Mouse (Mus musculus) gastrocnemius, adult 8-10 months (tissue): ENCODE measurements at regions not wholly inside any gene's neighbourhood (a gene's known extent, or its start where the extent isn't known, plus 50 kb on each side); places are given as distances from the start of the nearest gene placed in this dataset.
A peak's percentile ranks its signal among the peaks of the same experiment; 100 is the strongest.

ENCODE experiments used
- DNase-seq, 2 experiments: peaks; one replicate each; pipeline ENCODE4 v3.0.0; 2022; ENCODE audit warnings: low spot score in 2 of 2

DNA sequence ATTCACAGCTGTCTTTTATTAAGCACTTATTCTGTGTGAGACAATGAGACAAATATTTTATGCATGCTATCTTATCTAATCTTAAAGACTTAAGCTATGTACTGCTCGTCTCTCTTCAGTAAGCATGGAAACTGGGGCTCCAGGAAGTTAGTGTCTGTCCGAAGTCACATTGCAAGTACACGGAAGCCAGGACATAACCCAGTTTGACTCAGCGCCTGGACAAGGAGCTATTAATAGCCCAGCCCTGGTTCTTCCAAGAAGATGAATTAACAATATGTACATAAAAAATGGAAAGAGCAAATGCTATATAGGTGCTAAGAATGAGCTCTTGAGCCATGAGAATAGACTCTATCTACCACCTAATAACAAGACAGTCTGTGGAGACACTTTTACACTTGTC is 85.2 kb upstream of the Col24a1 start:
- peak; percentile 16 to 21 for DNase-seq

DNA sequence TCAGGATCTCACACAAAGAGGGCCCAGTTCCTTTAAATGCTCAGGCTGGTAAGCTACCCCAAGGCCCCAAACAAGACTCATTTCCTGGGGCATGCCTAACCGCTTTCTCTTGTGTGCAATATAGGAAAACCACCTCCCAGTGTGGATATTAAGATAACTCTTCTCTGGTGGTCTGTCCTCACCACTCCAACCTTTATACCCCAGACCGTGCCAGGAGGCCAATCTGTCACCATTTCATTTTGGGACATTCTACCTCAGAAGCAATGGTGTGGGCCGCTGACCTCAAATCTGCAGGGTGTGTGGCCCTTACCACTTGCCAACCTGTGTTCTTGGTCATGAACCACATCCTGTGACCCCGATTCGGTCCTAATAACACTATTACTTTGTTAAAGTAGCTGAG is 82.1 kb upstream of the Col24a1 start:
- no peak for DNase-seq

DNA sequence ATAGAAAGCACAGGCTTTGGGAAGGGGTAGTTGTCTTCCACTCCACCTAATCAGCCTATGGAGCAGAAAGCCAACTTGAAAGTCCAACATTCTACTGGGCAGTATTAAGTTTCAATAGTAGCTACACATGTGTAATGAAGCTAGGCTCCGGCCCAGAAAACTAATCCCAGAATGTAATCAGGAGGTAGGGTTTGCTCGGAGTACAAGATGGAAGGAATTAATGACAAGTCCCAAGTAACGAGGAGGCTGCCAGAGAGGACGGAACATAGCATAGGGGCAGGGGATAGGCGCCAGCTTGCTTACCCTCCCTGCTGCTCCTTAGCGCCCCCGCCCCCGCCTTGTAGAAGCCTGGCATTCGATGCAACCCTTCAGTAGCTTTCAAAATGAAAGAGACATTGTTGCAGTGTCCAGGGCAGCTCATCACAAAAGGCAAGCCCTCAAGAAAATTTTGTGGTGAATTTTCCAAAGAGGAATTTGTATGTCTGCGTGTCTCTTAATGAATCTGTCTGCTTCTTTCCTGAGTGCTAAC is 75.2 kb upstream of the Col24a1 start:
- no peak for DNase-seq

DNA sequence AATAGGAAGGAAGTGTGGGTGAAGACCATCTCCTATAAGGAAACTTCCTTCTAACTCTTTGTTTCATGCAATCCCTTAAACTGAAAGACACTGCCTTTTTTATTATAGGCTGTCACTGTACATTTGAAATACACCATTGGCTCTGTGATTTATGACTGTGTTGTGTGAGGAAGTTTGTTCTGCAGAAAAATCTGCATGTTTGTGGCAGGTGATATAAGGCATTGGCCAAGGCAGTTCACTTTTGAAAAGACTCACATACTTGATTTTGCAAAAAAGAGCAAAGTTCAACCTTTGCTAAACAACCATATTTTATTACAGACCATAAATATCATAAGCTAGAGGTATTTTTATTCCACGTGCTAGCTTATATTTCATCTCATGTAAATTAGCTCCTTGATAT is 69.3 kb upstream of the Col24a1 start:
- DNase-seq, result no peak

DNA sequence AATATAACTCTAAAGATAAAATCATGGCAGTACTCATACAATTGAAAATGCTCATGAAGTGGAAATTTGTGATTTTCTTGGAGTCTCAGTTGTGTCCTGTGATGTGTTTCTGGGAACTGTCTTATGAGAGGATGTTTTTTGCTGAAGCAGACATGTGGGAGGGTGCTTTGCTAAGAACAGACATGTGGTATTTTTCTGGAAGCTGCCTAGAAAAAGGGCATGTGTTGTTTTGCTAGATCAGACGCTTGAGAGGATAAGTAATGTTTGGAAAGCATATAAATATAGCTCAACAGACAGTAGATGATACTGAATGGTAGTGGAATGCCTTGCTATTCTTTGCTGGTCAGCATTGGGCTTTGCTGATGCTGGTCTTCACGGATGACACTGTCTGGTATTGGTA is 68.2 kb upstream of the Col24a1 start:
- DNase-seq, result no peak

DNA sequence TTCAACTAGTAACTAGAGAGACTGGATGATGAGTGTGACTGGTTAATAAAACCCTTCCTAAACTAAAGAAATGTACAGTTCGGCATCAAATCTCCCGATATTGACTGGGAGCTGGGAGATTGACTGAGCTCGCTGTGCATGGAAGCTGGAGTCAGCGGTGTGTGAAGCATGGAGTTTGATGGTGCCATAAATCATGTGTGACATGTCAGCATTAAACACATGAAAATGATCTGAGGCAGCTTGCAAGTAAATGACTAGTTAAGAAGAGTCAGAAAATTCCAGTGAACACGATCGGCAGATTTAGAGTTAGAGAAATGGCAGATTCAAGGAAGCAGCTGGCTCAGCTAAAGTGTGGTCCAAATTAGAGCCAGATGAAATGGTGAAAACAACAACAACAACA is 61.6 kb upstream of the Col24a1 start:
- DNase-seq, result no peak

DNA sequence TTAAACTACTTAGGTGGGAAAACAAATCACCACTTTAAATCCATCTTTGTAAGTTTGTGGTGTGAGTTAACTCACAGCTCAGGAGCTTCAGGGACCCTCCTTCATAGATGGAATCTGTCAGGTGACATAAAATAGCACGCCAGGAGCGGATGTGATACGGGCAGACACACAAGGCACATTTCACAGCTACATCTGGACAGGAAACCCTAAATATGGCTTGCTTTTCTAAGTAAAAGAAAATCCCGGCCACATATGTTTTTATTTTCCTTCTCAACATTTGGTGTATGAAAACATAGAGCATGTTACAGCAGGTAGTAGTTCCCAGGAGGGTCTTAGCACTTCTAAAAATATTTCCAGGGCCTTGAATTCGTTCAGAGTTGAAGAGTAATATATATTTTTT is 50.1 kb upstream of the Col24a1 start:
- DNase-seq, result no peak
